Mouse (Mus musculus): ENCODE results near the gene Dapk2. TPM values are rescaled to one million over a fixed set of nuclear protein-coding genes. Genes with fewer than 3 reads are reported as not detected.
A peak's percentile ranks its signal among the peaks of the same experiment; 100 is the strongest.

Dapk2 gene
- polyA plus RNA-seq, 1 experiment = 32.8 TPM

- WGBS = 46% methylated on average over 4 of the region's 4 CpGs
- no peak for DNase-seq
- peak; percentile 41; the same call in 1 of the 2 replicates for TF ChIP-seq CTCF (IDR thresholded peaks at IDR 0.05; ENCODE audit: insufficient read depth, low read length)
- no peak for TF ChIP-seq POLR2A (IDR thresholded peaks at IDR 0.05; ENCODE audit: borderline replicate concordance, extremely low read depth, low read depth, low read length)
- Histone ChIP-seq H3K4me3 (replicated peaks; ENCODE audit: extremely low read depth, low read depth, low read length) (no peak overlapping the region), H3K4me1 (ENCODE audit: control insufficient read depth, insufficient read depth, low read length) (no peaks in the 10 kb centered on the region)
Observed at GRCm38 (mm10) chr9:66135967-66136366, 22.1 kb upstream of the Dapk2 start.

GRCm38 (mm10) chr9:66138193-66138592 lies 19.8 kb upstream of the Dapk2 start:
- 92% methylated on average over 7 of the region's 7 CpGs for WGBS
- no peak for TF ChIP-seq POLR2A (IDR thresholded peaks at IDR 0.05; ENCODE audit: borderline replicate concordance, extremely low read depth, low read depth, low read length)
- TF ChIP-seq CTCF (IDR thresholded peaks at IDR 0.05; ENCODE audit: insufficient read depth, low read length) = no peak
- Histone ChIP-seq H3K4me3 (replicated peaks; ENCODE audit: extremely low read depth, low read depth, low read length) (no peak overlapping the region), H3K4me1 (ENCODE audit: control insufficient read depth, insufficient read depth, low read length) (no peaks in the 10 kb centered on the region)
- no peak for DNase-seq

- H3K4me1 ChIP-seq (ENCODE audit: control insufficient read depth, insufficient read depth, low read length) = no peaks in the 10 kb centered on the region
Observed at GRCm38 (mm10) chr9:66142265-66142664, 15.8 kb upstream of the Dapk2 start.

GRCm38 (mm10) chr9:66144248-66144647 lies 13.8 kb upstream of the Dapk2 start:
- peak; percentile 57 for DNase-seq
- WGBS = 7% methylated on average over 6 of the region's 6 CpGs
- TF ChIP-seq POLR2A (IDR thresholded peaks at IDR 0.05; ENCODE audit: borderline replicate concordance, extremely low read depth, low read depth, low read length) (no peak), CTCF (IDR thresholded peaks at IDR 0.05; ENCODE audit: insufficient read depth, low read length) (peak; percentile 54)
- Histone ChIP-seq H3K4me1 (ENCODE audit: control insufficient read depth, insufficient read depth, low read length) (no peaks in the 10 kb centered on the region), H3K4me3 (replicated peaks; ENCODE audit: extremely low read depth, low read depth, low read length) (no peak overlapping the region)

More at GRCm38 (mm10) chr9:66142265-66142664, 15.8 kb upstream of the Dapk2 start:
- no peak for DNase-seq
- TF ChIP-seq CTCF (IDR thresholded peaks at IDR 0.05; ENCODE audit: insufficient read depth, low read length) = no peak
- TF ChIP-seq POLR2A (IDR thresholded peaks at IDR 0.05; ENCODE audit: borderline replicate concordance, extremely low read depth, low read depth, low read length) = no peak
- no peak overlapping the region for H3K4me3 ChIP-seq (replicated peaks; ENCODE audit: extremely low read depth, low read depth, low read length)
- WGBS = 69% methylated on average over 1 of the region's 1 CpGs

- TF ChIP-seq CTCF (IDR thresholded peaks at IDR 0.05; ENCODE audit: insufficient read depth, low read length) (no peak), POLR2A (IDR thresholded peaks at IDR 0.05; ENCODE audit: borderline replicate concordance, extremely low read depth, low read depth, low read length) (no peak)
- no peak for DNase-seq
- H3K4me3 ChIP-seq (replicated peaks; ENCODE audit: extremely low read depth, low read depth, low read length) = no peak overlapping the region
- H3K4me1 ChIP-seq (ENCODE audit: control insufficient read depth, insufficient read depth, low read length) = no peaks in the 10 kb centered on the region
Observed at GRCm38 (mm10) chr9:66146141-66146540, 11.9 kb upstream of the Dapk2 start.

GRCm38 (mm10) chr9:66152011-66152410 lies 6.0 kb upstream of the Dapk2 start:
- Histone ChIP-seq H3K4me3 (replicated peaks; ENCODE audit: extremely low read depth, low read depth, low read length) (no peak overlapping the region), H3K4me1 (ENCODE audit: control insufficient read depth, insufficient read depth, low read length) (no peaks in the 10 kb centered on the region)
- WGBS = 57% methylated on average over 9 of the region's 9 CpGs
- DNase-seq = no peak
- no peak for TF ChIP-seq POLR2A (IDR thresholded peaks at IDR 0.05; ENCODE audit: borderline replicate concordance, extremely low read depth, low read depth, low read length)

GRCm38 (mm10) chr9:66153594-66153993 lies 4.4 kb upstream of the Dapk2 start:
- no peaks in the 10 kb centered on the region for H3K4me1 ChIP-seq (ENCODE audit: control insufficient read depth, insufficient read depth, low read length)
- no peak overlapping the region for H3K4me3 ChIP-seq (replicated peaks; ENCODE audit: extremely low read depth, low read depth, low read length)
- no peak for DNase-seq
- no peak for TF ChIP-seq CTCF (IDR thresholded peaks at IDR 0.05; ENCODE audit: insufficient read depth, low read length)
- no peak for TF ChIP-seq POLR2A (IDR thresholded peaks at IDR 0.05; ENCODE audit: borderline replicate concordance, extremely low read depth, low read depth, low read length)
- 92% methylated on average over 6 of the region's 6 CpGs for WGBS

- no peak for DNase-seq
- WGBS = 90% methylated on average over 9 of the region's 9 CpGs
- no peak for TF ChIP-seq POLR2A (IDR thresholded peaks at IDR 0.05; ENCODE audit: borderline replicate concordance, extremely low read depth, low read depth, low read length)
- TF ChIP-seq CTCF (IDR thresholded peaks at IDR 0.05; ENCODE audit: insufficient read depth, low read length) = no peak
- Histone ChIP-seq H3K4me3 (replicated peaks; ENCODE audit: extremely low read depth, low read depth, low read length) (no peak overlapping the region), H3K4me1 (ENCODE audit: control insufficient read depth, insufficient read depth, low read length) (no peaks in the 10 kb centered on the region)
Observed at GRCm38 (mm10) chr9:66154013-66154412, 4.0 kb upstream of the Dapk2 start.

GRCm38 (mm10) chr9:66155534-66155933 lies 2.5 kb upstream of the Dapk2 start:
- H3K4me3 ChIP-seq (replicated peaks; ENCODE audit: extremely low read depth, low read depth, low read length) = no peak overlapping the region
- H3K4me1 ChIP-seq (ENCODE audit: control insufficient read depth, insufficient read depth, low read length) = no peaks in the 10 kb centered on the region
- no peak for TF ChIP-seq POLR2A (IDR thresholded peaks at IDR 0.05; ENCODE audit: borderline replicate concordance, extremely low read depth, low read depth, low read length)
- DNase-seq = no peak
- WGBS = 55% methylated on average over 1 of the region's 1 CpGs

GRCm38 (mm10) chr9:66158885-66159430 lies 935 bp downstream of the Dapk2 start:
- H3K4me3 ChIP-seq (replicated peaks; ENCODE audit: extremely low read depth, low read depth, low read length) = peak overlapping the region; percentile 62
- WGBS = 74% methylated on average over 6 of the region's 6 CpGs
- no peaks in the 10 kb centered on the region; the same call in 1 of the 2 replicates for H3K4me1 ChIP-seq (ENCODE audit: control insufficient read depth, insufficient read depth, low read length)
- no peak for DNase-seq
- TF ChIP-seq POLR2A (IDR thresholded peaks at IDR 0.05; ENCODE audit: borderline replicate concordance, extremely low read depth, low read depth, low read length) (no peak), CTCF (IDR thresholded peaks at IDR 0.05; ENCODE audit: insufficient read depth, low read length) (no peak)
